Mouse (Mus musculus) megakaryocyte, adult 5-6 weeks (primary cell): ENCODE results near the gene Khdrbs1. TPM values are rescaled to one million over a fixed set of nuclear protein-coding genes. Genes with fewer than 3 reads are reported as not detected.
A peak's percentile ranks its signal among the peaks of the same experiment; 100 is the strongest.
"Not testable (repeated sequence)": the region's sequence is repeated elsewhere in the genome, so short reads cannot be mapped to it uniquely, and the experiment has no call there.

ENCODE experiments used
- ATAC-seq: 2 replicates; pipeline ENCODE4 v1.8.0; 2016; ENCODE audit warnings: mild to moderate bottlenecking, inconsistent platforms; ENCODE audit not compliant: poor library complexity, severe bottlenecking
- total RNA-seq, 2 experiments: library from RNA; stranded (forward) in 1 of 2; stranded (reverse) in 1 of 2; fragments of 153-499, 151-499 nt in 1 of 2; fragments of 221-1000, 200-1000 nt in 1 of 2; gene quantifications; 2 replicates each; pipeline versions ENCODE4 v1.2.3 to v1.2.4; 2015 to 2017

Khdrbs1 gene
- total RNA-seq, 2 experiments from 2014 or later, result 69.9 to 94.7 TPM

- no peak for ATAC-seq
Measured at GRCm38 (mm10) chr4:129746106-129746505, 4.0 kb upstream of the Khdrbs1 start.

- ATAC-seq, result no peak
Measured at GRCm38 (mm10) chr4:129743494-129743893, 1.4 kb upstream of the Khdrbs1 start.

- no peak for ATAC-seq
Measured at GRCm38 (mm10) chr4:129743010-129743390, 897 bp upstream of the Khdrbs1 start.

DNA sequence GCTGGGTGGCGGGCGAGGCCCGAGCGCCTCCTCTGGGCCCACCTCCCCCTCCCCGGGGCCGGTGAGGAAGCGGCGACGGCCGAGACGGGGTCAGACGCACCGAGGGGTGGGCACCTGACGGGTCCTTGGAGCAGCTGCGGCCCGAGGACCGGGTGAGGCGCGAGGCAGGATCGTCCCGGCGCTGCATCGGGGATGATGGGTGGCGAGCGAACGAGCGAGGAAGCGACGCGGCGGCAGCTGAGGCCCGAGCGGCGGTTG is 200 bp downstream of the Khdrbs1 start:
- peak; percentile 26; the same call in 1 of the 2 replicates for ATAC-seq

- peak; percentile 10; the same call in 1 of the 2 replicates for ATAC-seq
Measured at GRCm38 (mm10) chr4:129741251-129741973, 691 bp downstream of the Khdrbs1 start.

- ATAC-seq, result no peak
Measured at GRCm38 (mm10) chr4:129739111-129739645, 2.9 kb downstream of the Khdrbs1 start.

DNA sequence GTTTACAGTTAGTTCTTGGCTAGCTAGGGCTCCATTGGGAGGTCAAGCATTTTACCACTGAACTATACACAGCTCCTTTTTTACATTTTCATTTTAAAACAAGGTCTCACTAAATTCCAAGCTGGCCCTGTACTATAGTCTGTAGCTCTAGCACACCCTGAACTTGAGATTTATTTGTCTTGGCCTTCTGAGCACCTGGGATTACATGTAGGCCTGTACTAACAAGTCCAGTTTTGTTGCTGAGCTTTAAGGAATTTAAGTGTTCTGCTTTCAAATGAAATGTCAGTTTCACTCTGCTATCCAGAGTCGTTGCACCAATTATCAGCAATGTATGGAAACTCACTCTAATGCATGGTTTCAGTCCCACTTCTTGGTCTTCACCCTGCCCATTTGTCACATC is 5.9 kb downstream of the Khdrbs1 start:
- ATAC-seq, result no peak

- not testable (repeated sequence) for ATAC-seq
Measured at GRCm38 (mm10) chr4:129735485-129735884, 6.6 kb downstream of the Khdrbs1 start.

DNA sequence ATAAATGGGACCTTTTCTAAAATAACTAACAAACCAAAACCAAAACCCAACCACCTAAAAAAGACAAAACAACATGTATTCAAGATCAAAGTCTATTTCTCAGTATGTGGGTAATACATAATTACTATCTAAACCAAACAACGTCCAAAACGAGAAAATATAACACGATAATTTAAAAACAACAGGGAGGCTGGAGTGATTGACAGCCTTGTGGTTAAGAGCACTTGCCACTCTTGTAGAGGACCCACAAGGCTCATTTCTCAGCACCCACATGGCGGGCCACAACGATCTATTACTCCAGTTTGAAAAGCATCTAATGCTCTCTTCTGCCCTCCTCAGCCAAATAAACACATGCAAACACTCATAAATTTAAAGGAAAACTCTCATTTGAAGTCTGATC is 10.7 kb downstream of the Khdrbs1 start:
- ATAC-seq, result no peak

GRCm38 (mm10) chr4:129716310-129716709 is 25.8 kb downstream of the Khdrbs1 start:
- no peak for ATAC-seq

- no peak for ATAC-seq
Measured at GRCm38 (mm10) chr4:129709486-129710129, 32.5 kb downstream of the Khdrbs1 start.

GRCm38 (mm10) chr4:129706750-129707149 is 35.4 kb downstream of the Khdrbs1 start:
- no peak for ATAC-seq

- no peak for ATAC-seq
Measured at GRCm38 (mm10) chr4:129702454-129702853, 39.6 kb downstream of the Khdrbs1 start.

GRCm38 (mm10) chr4:129701503-129702377 is 40.4 kb downstream of the Khdrbs1 start:
- peak; percentile 85 for ATAC-seq

GRCm38 (mm10) chr4:129700661-129701060 is 41.4 kb downstream of the Khdrbs1 start:
- ATAC-seq, result not testable (repeated sequence)

DNA sequence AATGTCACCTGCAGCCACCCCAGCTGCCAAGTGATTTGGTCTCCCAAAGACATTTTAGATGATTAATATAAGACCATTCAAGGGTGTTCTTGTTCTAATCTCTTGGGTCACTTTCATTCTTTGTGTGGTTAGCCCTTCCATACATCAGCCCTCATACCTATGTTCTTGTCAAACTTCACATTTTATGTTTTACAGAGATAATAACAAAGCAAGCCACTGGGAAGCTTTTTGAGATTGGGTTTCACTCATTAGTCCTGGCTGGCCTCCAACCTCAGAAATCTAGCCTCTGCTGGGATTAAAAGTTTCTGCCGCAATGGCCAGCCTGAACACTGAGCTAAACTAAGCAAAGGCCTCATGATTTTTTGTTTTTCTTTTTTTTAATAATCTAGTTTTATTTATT is 41.9 kb downstream of the Khdrbs1 start:
- no peak for ATAC-seq

- ATAC-seq, result no peak
Measured at GRCm38 (mm10) chr4:129697191-129697590, 44.9 kb downstream of the Khdrbs1 start.

GRCm38 (mm10) chr4:129696158-129696985 is 45.7 kb downstream of the Khdrbs1 start, which contains the start of gene Tmem39b:
Tmem39b (minus strand) TSS chr4:129696838.
- ATAC-seq, result peak; percentile 85

DNA sequence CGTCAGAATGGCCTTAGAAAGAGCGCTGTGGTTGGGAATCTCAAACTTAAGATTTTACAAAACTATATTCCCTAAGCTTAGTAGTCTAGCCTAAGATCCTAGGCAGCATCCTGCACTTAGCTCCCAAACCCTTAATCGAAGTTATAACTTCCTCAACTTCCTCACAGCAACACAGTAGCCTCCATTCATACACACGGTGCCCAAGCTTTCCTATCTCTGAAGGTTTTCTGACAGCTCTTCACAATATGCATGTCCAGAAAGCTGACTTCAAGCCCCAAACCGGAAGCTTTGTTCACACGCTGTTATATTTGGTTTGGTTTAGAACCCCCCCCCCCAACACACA is 46.3 kb downstream of the Khdrbs1 start:
- 0 out of 2 replicates have a peak, but pooled peaks have one; percentile 1 for ATAC-seq

DNA sequence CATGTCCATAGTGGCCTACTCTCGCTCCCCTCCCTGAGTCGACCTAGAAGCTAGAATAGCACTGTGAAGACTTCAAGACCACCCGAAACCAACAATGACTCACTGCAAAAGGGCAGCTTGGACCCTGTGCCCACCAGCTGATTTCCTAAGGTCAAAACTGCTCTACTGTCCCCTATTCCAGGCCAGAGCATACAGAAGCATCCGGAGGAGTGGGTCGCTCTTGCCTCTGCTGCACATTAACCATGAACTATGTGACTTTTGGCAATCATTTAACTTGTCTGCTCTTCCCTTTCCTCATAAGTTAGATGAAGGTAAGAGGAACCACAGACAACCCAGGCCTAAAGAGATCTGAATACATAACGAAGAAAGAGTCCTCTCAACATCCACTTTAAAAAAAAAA is 57.6 kb downstream of the Khdrbs1 start:
- ATAC-seq, result no peak
